Mouse (Mus musculus): ENCODE measurements at regions not wholly inside any gene's neighbourhood (a gene's known extent, or its start where the extent isn't known, plus 50 kb on each side); places are given as distances from the start of the nearest gene placed in this dataset.

DNA sequence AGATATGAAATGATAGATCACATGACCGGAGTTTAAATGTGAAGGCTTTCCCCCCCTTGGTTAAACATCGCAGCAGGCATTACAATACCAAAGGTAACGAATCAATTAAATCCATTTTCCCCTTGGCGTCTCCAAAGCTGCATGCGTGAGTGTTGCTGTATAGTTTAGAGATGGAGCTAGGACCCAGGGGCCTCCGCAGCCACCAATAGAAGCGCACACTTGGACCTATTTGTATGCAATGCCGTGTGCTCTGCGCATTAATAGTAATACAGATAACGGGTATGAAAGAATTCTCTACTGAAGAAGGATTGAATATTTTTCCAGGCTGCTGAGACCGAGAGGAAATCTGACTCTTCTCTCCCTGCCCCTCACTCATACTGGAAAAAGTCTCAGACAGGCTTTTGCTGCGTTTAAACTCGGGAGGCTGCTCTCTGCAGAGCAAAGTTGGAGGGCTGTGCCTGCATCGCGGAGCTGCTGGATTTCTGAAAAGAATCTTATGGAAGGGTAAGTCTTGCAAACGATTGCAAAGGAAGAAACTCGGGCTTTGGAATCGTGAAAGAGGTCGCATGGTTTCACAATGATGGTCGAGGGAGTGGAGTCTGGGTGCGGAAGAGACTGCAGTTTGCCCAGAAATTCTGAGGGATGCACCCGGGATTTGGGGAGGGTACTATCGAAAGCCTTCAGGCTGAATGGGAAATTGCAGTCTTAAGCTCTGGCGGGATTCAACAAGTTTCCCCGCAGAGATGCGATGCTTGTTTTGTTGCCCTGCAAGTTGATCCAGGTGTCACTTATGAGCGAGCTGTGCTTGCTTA, 280.5 kb upstream of the Robo1 start:
- Histone ChIP-seq H3K27me3 (ENCODE audit: control insufficient read depth, insufficient read depth, low read length) (peaks cover 4% of the 10 kb centered on the region; the same call in 1 of the 2 replicates), H3K4me1 (ENCODE audit: control insufficient read depth, insufficient read depth, low read length) (no peaks in the 10 kb centered on the region), H3K4me2 (ENCODE audit: low read depth, low read length) (peak overlapping the region; percentile 77), H3K36me3 (ENCODE audit: control insufficient read depth, insufficient read depth, low read length) (no peaks in the 10 kb centered on the region), H3K4me3 (ENCODE audit: low read depth, low read length) (peak overlapping the region; percentile 47), H3K27ac (ENCODE audit: low read depth, low read length) (peak overlapping the region; percentile 88), H3K9me3 (ENCODE audit: control insufficient read depth, low read length) (no peaks in the 10 kb centered on the region), H3K9ac (replicated peaks; ENCODE audit: low read depth, low read length) (peak overlapping the region; percentile 78)
- 2% methylated on average over 27 of the region's 27 CpGs for WGBS
- peak; percentile 81 for ATAC-seq (ENCODE audit: low read depth)

DNA sequence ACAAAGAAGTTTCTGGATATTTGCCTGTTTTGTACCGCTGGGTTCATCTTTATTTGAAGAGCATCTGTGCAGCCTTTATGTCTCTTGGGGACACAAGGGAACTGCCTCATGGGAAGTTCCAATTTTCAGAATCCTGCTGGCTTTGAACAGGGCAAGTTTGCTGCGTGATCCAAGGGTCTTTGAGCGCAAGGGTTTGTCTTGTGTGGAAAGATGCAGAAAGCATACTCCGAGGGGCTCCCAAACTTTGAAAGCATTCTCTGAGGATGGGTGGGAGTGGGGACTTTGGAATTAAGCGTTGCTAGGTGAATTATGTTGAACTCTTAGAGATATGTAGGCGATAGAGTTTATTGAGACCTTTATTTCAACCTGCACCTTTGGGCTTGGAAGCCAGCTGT, 279.9 kb upstream of the Robo1 start:
- Histone ChIP-seq H3K4me2 (ENCODE audit: low read depth, low read length) (peak overlapping the region; percentile 77), H3K9me3 (ENCODE audit: control insufficient read depth, low read length) (no peaks in the 10 kb centered on the region), H3K9ac (replicated peaks; ENCODE audit: low read depth, low read length) (peak overlapping the region; percentile 78), H3K4me1 (ENCODE audit: control insufficient read depth, insufficient read depth, low read length) (no peaks in the 10 kb centered on the region), H3K36me3 (ENCODE audit: control insufficient read depth, insufficient read depth, low read length) (no peaks in the 10 kb centered on the region), H3K27me3 (ENCODE audit: control insufficient read depth, insufficient read depth, low read length) (peaks cover 4% of the 10 kb centered on the region; the same call in 1 of the 2 replicates), H3K27ac (ENCODE audit: low read depth, low read length) (peak overlapping the region; percentile 88), H3K4me3 (ENCODE audit: low read depth, low read length) (peak overlapping the region; percentile 47)
- 3% methylated on average over 6 of the region's 6 CpGs for WGBS
- ATAC-seq (ENCODE audit: low read depth) = peak; percentile 26

DNA sequence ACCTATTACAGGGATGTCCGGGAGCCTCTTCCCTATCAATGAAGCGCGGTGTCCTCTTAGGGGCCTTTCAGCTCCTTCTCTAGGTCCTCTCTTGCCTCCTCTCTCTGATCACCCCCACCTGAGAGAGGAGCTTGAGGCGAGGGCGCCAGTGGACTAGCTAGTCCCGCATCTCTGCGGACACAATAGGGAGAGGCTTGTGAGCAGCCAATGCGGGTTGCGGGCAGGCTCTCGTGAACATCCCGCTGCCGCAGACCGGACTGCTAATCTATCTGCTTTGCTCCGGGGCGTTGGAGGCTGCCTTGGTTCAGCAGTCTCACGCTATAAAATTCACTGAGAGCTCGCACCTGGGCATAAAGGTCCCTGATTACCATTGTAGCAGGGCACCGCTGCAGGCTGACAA, 279.3 kb upstream of the Robo1 start:
- Histone ChIP-seq H3K4me1 (ENCODE audit: control insufficient read depth, insufficient read depth, low read length) (no peaks in the 10 kb centered on the region), H3K4me3 (ENCODE audit: low read depth, low read length) (peak overlapping the region; percentile 47), H3K27me3 (ENCODE audit: control insufficient read depth, insufficient read depth, low read length) (peaks cover 4% of the 10 kb centered on the region; the same call in 1 of the 2 replicates), H3K36me3 (ENCODE audit: control insufficient read depth, insufficient read depth, low read length) (no peaks in the 10 kb centered on the region), H3K9me3 (ENCODE audit: control insufficient read depth, low read length) (no peaks in the 10 kb centered on the region), H3K27ac (ENCODE audit: low read depth, low read length) (peak overlapping the region; percentile 88), H3K9ac (replicated peaks; ENCODE audit: low read depth, low read length) (peak overlapping the region; percentile 78), H3K4me2 (ENCODE audit: low read depth, low read length) (peak overlapping the region; percentile 77)
- ATAC-seq (ENCODE audit: low read depth) = peak; percentile 77
- WGBS = under 1% methylated on average over 18 of the region's 18 CpGs

DNA sequence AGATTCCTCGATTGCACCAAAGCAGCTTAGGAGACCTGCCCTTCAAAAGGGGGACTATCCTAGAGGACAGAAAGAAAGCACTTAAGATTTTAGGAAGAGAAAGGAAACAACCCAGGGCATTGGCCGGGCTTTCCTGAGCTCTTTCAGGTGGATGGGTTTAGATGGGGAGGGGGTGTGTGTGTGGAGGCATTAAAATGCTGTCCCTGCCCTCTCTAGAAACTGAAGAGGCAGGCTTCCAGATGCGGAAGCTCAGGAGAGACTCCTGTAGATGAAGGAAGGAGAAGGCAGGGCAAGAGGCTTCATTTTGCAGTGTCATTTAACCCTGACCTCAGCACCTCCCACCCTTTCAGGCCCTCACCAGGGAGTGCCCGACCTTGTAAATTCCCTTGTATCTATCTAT, 278.8 kb upstream of the Robo1 start:
- Histone ChIP-seq H3K4me3 (ENCODE audit: low read depth, low read length) (peak overlapping the region; percentile 47), H3K27me3 (ENCODE audit: control insufficient read depth, insufficient read depth, low read length) (peaks cover 4% of the 10 kb centered on the region; the same call in 1 of the 2 replicates), H3K4me1 (ENCODE audit: control insufficient read depth, insufficient read depth, low read length) (no peaks in the 10 kb centered on the region), H3K36me3 (ENCODE audit: control insufficient read depth, insufficient read depth, low read length) (no peaks in the 10 kb centered on the region), H3K27ac (ENCODE audit: low read depth, low read length) (peak overlapping the region; percentile 88), H3K4me2 (ENCODE audit: low read depth, low read length) (peak overlapping the region; percentile 77), H3K9ac (replicated peaks; ENCODE audit: low read depth, low read length) (peak overlapping the region; percentile 78), H3K9me3 (ENCODE audit: control insufficient read depth, low read length) (no peaks in the 10 kb centered on the region)
- WGBS = under 1% methylated on average over 4 of the region's 4 CpGs
- peak; percentile 42 for ATAC-seq (ENCODE audit: low read depth)

- no peak for ATAC-seq (ENCODE audit: low read depth)
- no peaks in the 10 kb centered on the region for H3K36me3 ChIP-seq (ENCODE audit: control insufficient read depth, insufficient read depth, low read length)
- no peaks in the 10 kb centered on the region for H3K9me3 ChIP-seq (ENCODE audit: control insufficient read depth, low read length)
- H3K4me3 ChIP-seq (ENCODE audit: low read depth, low read length) = no peak overlapping the region
- H3K27me3 ChIP-seq (ENCODE audit: control insufficient read depth, insufficient read depth, low read length) = no peaks in the 10 kb centered on the region
- H3K4me1 ChIP-seq (ENCODE audit: control insufficient read depth, insufficient read depth, low read length) = no peaks in the 10 kb centered on the region
- no peak overlapping the region for H3K4me2 ChIP-seq (ENCODE audit: low read depth, low read length)
- H3K9ac ChIP-seq (replicated peaks; ENCODE audit: low read depth, low read length) = no peak overlapping the region
- WGBS = 43% methylated on average over 1 of the region's 1 CpGs
- H3K27ac ChIP-seq (ENCODE audit: low read depth, low read length) = no peak overlapping the region
Observed at GRCm38 (mm10) chr16:72068254-72068653, 239.9 kb upstream of the Robo1 start.

DNA sequence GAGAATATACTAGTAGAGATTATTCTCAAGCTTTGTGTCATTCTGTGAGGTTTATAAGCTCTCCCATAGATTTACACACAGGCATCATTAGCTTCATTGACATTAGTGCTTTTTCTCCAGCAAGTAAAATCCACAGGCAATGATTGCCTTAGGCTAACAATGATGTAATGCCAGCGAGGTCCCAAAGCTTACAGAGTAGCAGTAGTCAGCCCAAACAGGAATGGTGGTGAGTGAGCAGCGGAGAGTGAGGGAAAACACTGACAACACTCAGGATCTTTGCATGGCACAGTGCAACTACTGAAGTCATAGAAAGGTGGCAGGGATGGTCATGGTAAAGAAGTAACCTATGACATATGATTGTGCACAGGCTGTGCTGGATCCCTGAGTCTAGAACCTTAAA, 238.5 kb upstream of the Robo1 start:
- Histone ChIP-seq H3K9ac (replicated peaks; ENCODE audit: low read depth, low read length) (no peak overlapping the region), H3K9me3 (ENCODE audit: control insufficient read depth, low read length) (no peaks in the 10 kb centered on the region), H3K4me2 (ENCODE audit: low read depth, low read length) (no peak overlapping the region), H3K36me3 (ENCODE audit: control insufficient read depth, insufficient read depth, low read length) (no peaks in the 10 kb centered on the region), H3K27ac (ENCODE audit: low read depth, low read length) (no peak overlapping the region), H3K4me1 (ENCODE audit: control insufficient read depth, insufficient read depth, low read length) (no peaks in the 10 kb centered on the region), H3K4me3 (ENCODE audit: low read depth, low read length) (no peak overlapping the region), H3K27me3 (ENCODE audit: control insufficient read depth, insufficient read depth, low read length) (no peaks in the 10 kb centered on the region)
- ATAC-seq (ENCODE audit: low read depth) = peak; percentile 14; the same call in 1 of the 2 replicates
- WGBS = 55% methylated on average over 2 of the region's 2 CpGs

- ATAC-seq (ENCODE audit: low read depth) = no peak
- WGBS = 49% methylated on average over 2 of the region's 2 CpGs
Observed at GRCm38 (mm10) chr16:72071756-72072471, 236.2 kb upstream of the Robo1 start.

DNA sequence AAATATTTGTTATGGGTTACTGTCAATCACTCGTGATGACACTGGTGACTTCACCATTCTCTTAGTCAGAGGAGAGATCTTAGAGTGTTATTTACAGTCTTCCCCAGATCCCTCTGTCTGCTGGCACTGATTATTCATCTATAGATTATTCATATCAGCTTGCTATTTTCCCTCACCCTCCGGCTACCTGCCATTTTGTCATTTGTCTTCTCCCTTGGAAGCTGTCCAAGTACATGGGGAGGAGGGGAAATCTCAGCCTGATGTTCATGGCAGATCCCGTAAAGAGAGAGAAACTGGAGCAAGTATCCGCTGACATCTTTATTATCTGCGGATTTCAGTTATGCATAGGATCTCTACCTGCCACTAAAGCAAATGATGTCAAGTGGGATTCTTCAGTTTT, 222.9 kb upstream of the Robo1 start:
- no peaks in the 10 kb centered on the region for H3K36me3 ChIP-seq (ENCODE audit: control insufficient read depth, insufficient read depth, low read length)
- no peak overlapping the region for H3K4me2 ChIP-seq (ENCODE audit: low read depth, low read length)
- H3K9me3 ChIP-seq (ENCODE audit: control insufficient read depth, low read length) = no peaks in the 10 kb centered on the region
- no peak overlapping the region for H3K4me3 ChIP-seq (ENCODE audit: low read depth, low read length)
- H3K4me1 ChIP-seq (ENCODE audit: control insufficient read depth, insufficient read depth, low read length) = no peaks in the 10 kb centered on the region
- no peak for ATAC-seq (ENCODE audit: low read depth)
- no peak overlapping the region for H3K9ac ChIP-seq (replicated peaks; ENCODE audit: low read depth, low read length)
- 60% methylated on average over 5 of the region's 5 CpGs for WGBS
- H3K27ac ChIP-seq (ENCODE audit: low read depth, low read length) = no peak overlapping the region
- H3K27me3 ChIP-seq (ENCODE audit: control insufficient read depth, insufficient read depth, low read length) = no peaks in the 10 kb centered on the region

More at GRCm38 (mm10) chr16:72071756-72072471, 236.2 kb upstream of the Robo1 start:
- no peak overlapping the region for H3K4me2 ChIP-seq (ENCODE audit: low read depth, low read length)
- no peak overlapping the region for H3K9ac ChIP-seq (replicated peaks; ENCODE audit: low read depth, low read length)
- no peak overlapping the region for H3K27ac ChIP-seq (ENCODE audit: low read depth, low read length)
- H3K36me3 ChIP-seq (ENCODE audit: control insufficient read depth, insufficient read depth, low read length) = no peaks in the 10 kb centered on the region
- no peaks in the 10 kb centered on the region for H3K4me1 ChIP-seq (ENCODE audit: control insufficient read depth, insufficient read depth, low read length)
- no peaks in the 10 kb centered on the region for H3K27me3 ChIP-seq (ENCODE audit: control insufficient read depth, insufficient read depth, low read length)
- no peaks in the 10 kb centered on the region for H3K9me3 ChIP-seq (ENCODE audit: control insufficient read depth, low read length)
- H3K4me3 ChIP-seq (ENCODE audit: low read depth, low read length) = no peak overlapping the region

GRCm38 (mm10) chr16:72088053-72088452, 220.1 kb upstream of the Robo1 start:
- H3K9ac ChIP-seq (replicated peaks; ENCODE audit: low read depth, low read length) = no peak overlapping the region
- no peaks in the 10 kb centered on the region for H3K36me3 ChIP-seq (ENCODE audit: control insufficient read depth, insufficient read depth, low read length)
- no peak overlapping the region for H3K4me2 ChIP-seq (ENCODE audit: low read depth, low read length)
- ATAC-seq (ENCODE audit: low read depth) = no peak
- WGBS = 56% methylated on average over 4 of the region's 4 CpGs
- no peaks in the 10 kb centered on the region for H3K4me1 ChIP-seq (ENCODE audit: control insufficient read depth, insufficient read depth, low read length)
- no peaks in the 10 kb centered on the region for H3K9me3 ChIP-seq (ENCODE audit: control insufficient read depth, low read length)
- H3K27me3 ChIP-seq (ENCODE audit: control insufficient read depth, insufficient read depth, low read length) = no peaks in the 10 kb centered on the region
- H3K4me3 ChIP-seq (ENCODE audit: low read depth, low read length) = no peak overlapping the region
- H3K27ac ChIP-seq (ENCODE audit: low read depth, low read length) = no peak overlapping the region

Measured in neural tube, embryonic 14.5 days (tissue).